Mouse (Mus musculus): ENCODE data around the gene Smarcb1. TPM values are rescaled to one million over a fixed set of nuclear protein-coding genes. Genes with fewer than 3 reads are reported as not detected.
A peak's percentile ranks its signal among the peaks of the same experiment; 100 is the strongest.

Smarcb1 gene
- polyA plus RNA-seq, 1 experiment from 2014 or later = 310 TPM

DNA sequence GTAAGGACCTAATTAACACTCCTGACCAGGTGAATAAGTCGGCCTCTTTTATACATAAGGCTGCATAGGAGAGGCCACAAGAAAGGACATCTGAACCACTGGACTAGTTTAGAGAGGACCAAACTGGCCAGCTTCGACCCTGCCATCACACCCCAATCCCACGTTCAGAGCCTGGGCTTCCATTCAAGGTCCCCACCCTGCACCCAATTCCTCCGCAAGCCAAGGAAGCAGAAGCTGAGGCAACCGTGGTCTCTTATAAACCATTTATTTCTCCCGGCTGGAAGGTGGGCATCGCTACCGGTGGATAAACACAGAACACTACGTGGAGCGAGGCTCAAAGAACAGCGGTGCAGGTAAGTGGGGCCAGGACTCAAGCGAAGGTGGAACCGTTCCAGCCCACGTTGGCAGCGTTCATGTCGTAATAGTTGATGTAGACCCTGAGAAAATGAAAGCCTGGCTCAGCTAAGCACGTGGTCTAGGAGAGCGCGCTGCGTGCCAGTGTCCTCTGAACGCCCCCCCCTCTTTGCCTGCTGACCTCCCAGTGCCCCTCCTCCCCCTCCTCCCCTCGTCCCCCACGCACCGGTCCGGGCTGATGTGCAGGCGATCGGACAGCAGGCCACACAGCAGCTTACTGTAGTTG, 62.2 kb downstream of the Smarcb1 start:
- Histone ChIP-seq H3K4me1 (peaks cover 35% of the 10 kb centered on the region), H3K4me2 (peak overlapping the region; percentile 76), H3K27me3 (no peaks in the 10 kb centered on the region), H3K9me3 (no peaks in the 10 kb centered on the region), H3K36me3 (replicated peaks) (peaks cover 20% of the 10 kb centered on the region), H3K27ac (peak overlapping the region; percentile 94), H3K9ac (peak overlapping the region; percentile 92), H3K4me3 (replicated peaks) (peak overlapping the region; percentile 80)
- ATAC-seq (ENCODE audit: low FRiP score) = peak; percentile 67
- 2% methylated on average over 27 of the region's 27 CpGs for WGBS

DNA sequence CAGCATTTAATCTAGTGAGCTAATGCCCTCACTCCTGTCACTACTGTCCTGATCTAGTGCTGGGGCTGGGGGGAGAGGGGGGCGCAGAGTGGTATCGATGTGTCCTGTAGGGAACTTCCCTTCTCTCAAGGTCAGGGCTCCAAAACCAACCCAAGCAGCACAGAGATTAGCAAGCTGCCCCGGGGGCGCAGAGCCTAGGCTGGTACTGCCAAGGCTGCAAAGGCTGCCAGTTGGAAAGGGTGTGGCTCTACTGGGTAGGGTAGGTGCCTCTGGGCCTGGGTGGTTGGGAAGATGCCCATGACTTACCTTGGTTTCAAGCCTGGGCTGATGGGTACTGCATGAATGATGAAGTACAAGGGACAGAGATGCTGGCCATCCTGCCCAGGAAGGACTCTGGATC, 63.8 kb downstream of the Smarcb1 start:
- no peak overlapping the region for H3K9ac ChIP-seq
- peaks cover 35% of the 10 kb centered on the region for H3K4me1 ChIP-seq
- no peaks in the 10 kb centered on the region for H3K9me3 ChIP-seq
- H3K27me3 ChIP-seq = no peaks in the 10 kb centered on the region
- H3K36me3 ChIP-seq (replicated peaks) = peaks cover 20% of the 10 kb centered on the region
- no peak overlapping the region for H3K4me3 ChIP-seq (replicated peaks)
- H3K4me2 ChIP-seq = 0 out of 2 replicates have a peak overlapping the region, but pooled peaks have one; percentile 2
- no peak overlapping the region for H3K27ac ChIP-seq
- ATAC-seq (ENCODE audit: low FRiP score) = no peak
- WGBS = 96% methylated on average over 4 of the region's 4 CpGs

DNA sequence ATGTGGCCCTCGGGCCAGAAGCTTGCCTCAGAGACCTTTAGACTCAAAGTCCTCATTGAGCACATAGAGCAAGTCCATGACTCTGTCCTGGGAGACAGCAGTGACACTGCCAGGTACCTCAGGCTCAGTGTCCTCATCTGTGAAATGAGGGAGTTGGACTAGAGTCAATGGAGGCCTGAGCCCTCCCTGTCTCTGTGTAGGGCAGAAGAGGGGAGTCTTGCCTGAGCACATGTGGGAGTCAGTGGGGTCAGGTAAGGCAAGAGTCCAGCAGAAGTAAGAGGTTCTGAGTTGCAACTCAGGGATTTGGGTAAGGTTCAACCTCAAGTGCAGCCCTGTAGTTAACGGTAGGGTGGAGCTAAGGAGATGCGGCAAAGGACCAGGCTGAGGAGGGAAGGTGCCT, 64.4 kb downstream of the Smarcb1 start:
- no peaks in the 10 kb centered on the region for H3K27me3 ChIP-seq
- ATAC-seq (ENCODE audit: low FRiP score) = no peak
- no peak overlapping the region for H3K4me2 ChIP-seq
- H3K27ac ChIP-seq = no peak overlapping the region
- H3K36me3 ChIP-seq (replicated peaks) = peaks cover 20% of the 10 kb centered on the region
- no peak overlapping the region for H3K4me3 ChIP-seq (replicated peaks)
- H3K9me3 ChIP-seq = no peaks in the 10 kb centered on the region
- peaks cover 35% of the 10 kb centered on the region for H3K4me1 ChIP-seq
- 85% methylated on average over 3 of the region's 3 CpGs for WGBS
- no peak overlapping the region for H3K9ac ChIP-seq

DNA sequence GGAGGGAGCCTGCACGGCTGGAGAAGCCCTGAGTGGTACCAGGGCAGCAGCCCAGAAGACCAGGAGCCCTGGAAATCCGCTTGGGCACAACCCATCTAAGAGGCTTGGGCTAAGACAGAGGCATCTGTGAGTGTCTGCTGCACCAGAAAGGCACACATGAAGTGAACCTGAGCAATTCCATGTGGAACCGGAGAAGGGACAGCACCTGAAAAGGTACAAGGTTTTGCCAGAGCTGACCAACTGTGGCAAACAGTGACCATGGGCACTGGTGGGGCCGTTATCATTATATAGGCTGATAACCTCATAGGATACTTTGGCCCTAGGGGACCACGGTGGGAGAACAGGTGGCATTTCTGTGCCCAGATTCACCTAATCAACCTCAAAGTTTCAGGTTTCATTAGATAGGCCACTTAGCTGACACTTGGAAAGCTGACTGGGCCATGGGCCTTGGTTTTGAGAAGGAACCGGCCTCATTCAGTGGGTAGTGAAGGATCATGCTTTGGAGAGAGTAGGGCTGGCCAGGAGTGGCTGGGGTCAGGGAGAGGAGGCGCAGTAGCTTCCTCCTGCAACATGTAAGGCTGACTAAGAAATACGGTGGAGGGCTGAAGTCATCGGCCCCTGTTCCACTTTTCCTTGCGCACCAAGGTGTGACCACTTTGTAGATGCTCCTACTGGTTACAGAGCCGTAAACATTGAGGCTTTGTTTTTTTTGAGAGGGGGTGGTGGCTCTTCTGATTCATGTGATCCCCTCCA, 65.1 kb downstream of the Smarcb1 start:
- Histone ChIP-seq H3K27me3 (no peaks in the 10 kb centered on the region), H3K4me3 (replicated peaks) (no peak overlapping the region), H3K4me2 (no peak overlapping the region), H3K9me3 (no peaks in the 10 kb centered on the region), H3K27ac (no peak overlapping the region), H3K36me3 (replicated peaks) (peaks cover 20% of the 10 kb centered on the region), H3K4me1 (peaks cover 36% of the 10 kb centered on the region), H3K9ac (no peak overlapping the region)
- 84% methylated on average over 11 of the region's 11 CpGs for WGBS
- no peak for ATAC-seq (ENCODE audit: low FRiP score)

DNA sequence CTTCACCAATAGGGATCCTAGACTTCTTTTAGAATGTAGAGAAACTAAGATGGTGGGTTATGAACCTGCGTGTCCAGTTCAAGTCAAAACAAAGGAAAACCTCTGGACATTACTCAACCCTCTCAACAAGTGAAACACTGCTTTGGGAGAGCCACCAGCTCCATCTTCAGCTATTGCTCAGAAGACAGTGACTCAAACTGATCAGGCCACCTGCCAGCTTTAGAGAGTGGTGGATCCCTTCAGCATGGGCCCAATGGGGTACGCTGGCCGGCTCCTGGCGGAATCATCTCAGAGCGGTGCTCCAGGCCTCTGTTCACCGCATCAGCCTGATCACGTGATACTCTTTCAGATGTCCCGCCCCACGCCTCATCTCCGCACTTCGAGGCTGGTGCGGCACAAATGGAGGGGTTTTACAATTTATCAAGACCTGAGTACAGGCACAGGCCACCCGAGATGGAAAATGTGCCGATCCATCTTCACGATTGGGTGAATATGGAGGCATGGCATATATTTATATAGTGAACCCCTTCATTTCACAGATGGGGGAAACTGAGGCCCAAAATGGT, 65.9 kb downstream of the Smarcb1 start:
- H3K27me3 ChIP-seq = no peaks in the 10 kb centered on the region
- no peak for ATAC-seq (ENCODE audit: low FRiP score)
- no peak overlapping the region for H3K27ac ChIP-seq
- peaks cover 20% of the 10 kb centered on the region for H3K36me3 ChIP-seq (replicated peaks)
- 90% methylated on average over 15 of the region's 15 CpGs for WGBS
- H3K9ac ChIP-seq = no peak overlapping the region
- H3K4me2 ChIP-seq = no peak overlapping the region
- peaks cover 33% of the 10 kb centered on the region for H3K4me1 ChIP-seq
- H3K4me3 ChIP-seq (replicated peaks) = no peak overlapping the region
- H3K9me3 ChIP-seq = no peaks in the 10 kb centered on the region

DNA sequence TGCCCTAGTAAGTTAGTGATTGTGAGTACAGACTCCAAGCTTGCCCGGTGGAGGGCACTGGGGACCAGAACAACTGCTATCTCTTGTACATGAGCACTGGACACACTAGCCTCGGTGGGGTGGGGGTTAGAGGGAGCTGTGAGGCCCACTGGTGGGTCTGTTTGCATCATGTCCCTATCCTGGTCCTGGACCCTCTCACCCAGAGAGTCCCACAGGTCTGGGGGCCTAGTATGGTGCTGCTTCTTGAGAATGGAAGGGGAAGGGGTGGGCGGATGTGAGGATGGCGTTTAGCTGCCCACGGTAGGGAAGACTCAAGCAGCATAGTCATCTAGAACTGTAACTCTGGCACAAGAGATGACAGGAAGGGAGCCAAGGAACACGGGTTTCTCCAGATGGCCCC, 66.6 kb downstream of the Smarcb1 start:
- Histone ChIP-seq H3K27ac (no peak overlapping the region), H3K9me3 (no peaks in the 10 kb centered on the region), H3K27me3 (no peaks in the 10 kb centered on the region), H3K4me2 (no peak overlapping the region), H3K36me3 (replicated peaks) (peaks cover 20% of the 10 kb centered on the region), H3K4me3 (replicated peaks) (no peak overlapping the region), H3K4me1 (peaks cover 30% of the 10 kb centered on the region), H3K9ac (no peak overlapping the region)
- 86% methylated on average over 6 of the region's 6 CpGs for WGBS
- ATAC-seq (ENCODE audit: low FRiP score) = no peak

DNA sequence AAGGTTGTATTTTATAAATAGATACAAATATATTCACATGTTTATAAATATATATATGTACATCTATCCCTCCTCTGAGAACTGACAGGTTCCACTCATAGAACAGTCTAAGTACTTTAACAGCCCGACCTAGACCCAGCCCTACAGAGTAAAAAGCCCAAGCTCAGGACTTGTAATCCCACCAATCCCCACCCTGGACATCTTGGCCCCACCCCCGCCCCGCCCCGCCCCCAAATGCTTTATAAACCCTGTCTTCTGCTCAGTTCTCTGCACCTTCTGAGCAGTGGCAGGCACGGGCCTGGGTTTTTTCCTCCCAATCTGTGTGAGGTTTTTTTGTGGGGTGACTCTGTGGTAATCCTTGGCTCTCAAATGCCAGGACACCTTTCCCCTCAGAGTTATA, 67.3 kb downstream of the Smarcb1 start:
- H3K4me3 ChIP-seq (replicated peaks) = no peak overlapping the region
- H3K4me1 ChIP-seq = peaks cover 32% of the 10 kb centered on the region
- peaks cover 20% of the 10 kb centered on the region for H3K36me3 ChIP-seq (replicated peaks)
- no peak overlapping the region for H3K27ac ChIP-seq
- H3K27me3 ChIP-seq = no peaks in the 10 kb centered on the region
- H3K9ac ChIP-seq = no peak overlapping the region
- H3K9me3 ChIP-seq = no peaks in the 10 kb centered on the region
- ATAC-seq (ENCODE audit: low FRiP score) = no peak
- 49% methylated on average over 5 of the region's 5 CpGs for WGBS
- no peak overlapping the region for H3K4me2 ChIP-seq

DNA sequence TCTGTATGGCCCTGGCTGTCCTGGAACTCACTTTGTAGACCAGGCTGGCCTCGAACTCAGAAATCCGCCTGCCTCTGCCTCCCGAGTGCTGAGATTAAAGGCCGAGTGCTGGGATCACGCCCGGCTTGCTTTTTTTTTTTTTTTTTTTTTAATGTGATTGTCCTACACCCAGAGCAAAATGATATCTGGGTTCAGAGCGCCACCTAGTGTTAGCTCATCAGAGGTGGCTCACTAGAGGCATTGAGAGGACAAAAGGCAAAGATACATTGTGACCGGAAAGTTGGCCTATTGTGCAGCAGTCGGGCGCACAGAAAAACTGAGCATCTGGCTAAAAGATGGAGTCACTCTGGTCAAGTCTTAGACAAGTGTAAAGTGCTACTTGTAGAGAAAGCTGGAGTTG, 68.0 kb downstream of the Smarcb1 start:
- peak; percentile 51; the same call in 1 of the 2 replicates for ATAC-seq (ENCODE audit: low FRiP score)
- 24% methylated on average over 10 of the region's 10 CpGs for WGBS

DNA sequence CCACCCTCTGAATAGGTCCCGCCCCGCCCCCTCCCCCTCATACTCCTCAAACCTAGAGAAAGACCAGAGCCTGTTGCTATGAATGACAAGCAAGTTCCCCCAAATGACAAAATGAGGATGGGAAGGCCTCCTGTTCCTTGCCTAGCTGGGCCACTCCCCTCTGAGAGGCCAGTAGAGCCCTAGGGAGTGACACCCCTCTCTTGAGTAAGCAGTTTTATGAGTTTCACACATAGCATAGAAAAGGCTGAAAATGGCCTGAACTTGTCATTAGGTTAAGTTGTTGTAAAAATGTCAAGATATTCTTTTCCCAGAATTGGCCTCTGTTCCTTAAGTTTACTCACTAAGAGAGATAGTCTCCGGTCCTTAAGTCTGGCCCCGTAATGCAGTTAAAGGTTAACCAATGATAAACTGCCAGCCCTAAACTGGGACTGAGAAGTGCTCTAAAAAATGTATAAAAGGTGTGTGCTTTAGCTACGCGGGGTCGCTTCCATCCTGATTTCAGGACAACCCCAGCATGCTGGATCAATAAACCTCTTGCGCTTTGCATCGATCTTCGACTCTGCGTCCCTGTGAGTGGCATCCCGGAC, 68.8 kb downstream of the Smarcb1 start:
- Histone ChIP-seq H3K4me2 (no peak overlapping the region), H3K9me3 (no peaks in the 10 kb centered on the region), H3K4me1 (peaks cover 21% of the 10 kb centered on the region), H3K27ac (no peak overlapping the region), H3K27me3 (no peaks in the 10 kb centered on the region), H3K36me3 (replicated peaks) (peaks cover 13% of the 10 kb centered on the region), H3K9ac (no peak overlapping the region), H3K4me3 (replicated peaks) (no peak overlapping the region)
- 97% methylated on average over 12 of the region's 12 CpGs for WGBS
- ATAC-seq (ENCODE audit: low FRiP score) = no peak

More for the DNA sequence above, 68.0 kb downstream of the Smarcb1 start:
- Histone ChIP-seq H3K27ac (0 out of 2 replicates have a peak overlapping the region, but pooled peaks have one; percentile 42), H3K27me3 (no peaks in the 10 kb centered on the region), H3K4me1 (peaks cover 26% of the 10 kb centered on the region), H3K36me3 (replicated peaks) (peaks cover 20% of the 10 kb centered on the region), H3K9me3 (no peaks in the 10 kb centered on the region), H3K9ac (no peak overlapping the region), H3K4me2 (no peak overlapping the region), H3K4me3 (replicated peaks) (no peak overlapping the region)

DNA sequence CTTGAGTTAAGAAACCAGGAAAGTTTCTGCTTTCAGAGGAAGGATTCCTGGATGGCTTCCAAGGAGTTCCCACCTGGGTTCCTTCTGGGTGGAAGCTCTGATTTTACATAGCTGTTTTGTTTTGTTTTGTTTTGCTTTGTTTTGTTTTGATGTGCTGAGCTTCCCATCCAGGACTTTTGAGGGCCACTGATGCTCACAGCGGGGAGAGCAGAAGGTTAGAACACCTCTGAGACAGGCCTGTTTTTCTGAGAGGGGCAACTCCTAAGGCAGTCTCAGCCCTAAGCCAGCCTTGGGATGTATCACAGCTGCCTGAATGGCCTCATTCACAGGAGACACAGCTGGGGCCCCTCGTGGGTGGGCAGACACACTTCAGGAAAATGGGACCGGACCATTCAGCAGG, 69.7 kb downstream of the Smarcb1 start:
- Histone ChIP-seq H3K27me3 (no peaks in the 10 kb centered on the region), H3K4me3 (replicated peaks) (no peak overlapping the region), H3K4me2 (no peak overlapping the region), H3K9me3 (no peaks in the 10 kb centered on the region), H3K27ac (no peak overlapping the region), H3K36me3 (replicated peaks) (peaks cover 3% of the 10 kb centered on the region), H3K9ac (no peak overlapping the region), H3K4me1 (peaks cover 19% of the 10 kb centered on the region)
- no peak for ATAC-seq (ENCODE audit: low FRiP score)
- 49% methylated on average over 3 of the region's 3 CpGs for WGBS

DNA sequence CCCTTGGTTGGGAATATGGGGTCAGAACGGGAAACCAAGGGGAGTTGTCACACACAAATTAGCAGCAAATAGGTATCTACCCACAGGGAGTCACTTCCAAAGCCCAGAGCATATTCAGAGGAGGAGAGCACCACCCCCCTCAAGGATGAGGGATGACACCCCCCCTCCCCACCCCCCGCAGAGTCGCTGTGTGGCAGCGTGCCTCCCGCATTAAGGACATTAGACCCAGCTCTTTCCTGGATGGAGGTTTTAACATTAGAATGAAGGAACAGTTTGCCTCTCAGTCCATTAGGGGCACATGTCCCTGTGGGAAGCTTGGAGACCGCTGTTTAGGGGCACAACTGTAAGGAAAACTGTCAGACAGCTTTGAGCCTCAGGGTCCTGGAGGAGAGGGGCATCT, 70.3 kb downstream of the Smarcb1 start:
- Histone ChIP-seq H3K4me2 (no peak overlapping the region), H3K27ac (no peak overlapping the region), H3K27me3 (no peaks in the 10 kb centered on the region), H3K36me3 (replicated peaks) (no peaks in the 10 kb centered on the region; the same call in 1 of the 2 replicates), H3K4me1 (peaks cover 19% of the 10 kb centered on the region), H3K4me3 (replicated peaks) (no peak overlapping the region), H3K9me3 (no peaks in the 10 kb centered on the region), H3K9ac (no peak overlapping the region)
- no peak for ATAC-seq (ENCODE audit: low FRiP score)
- 2% methylated on average over 6 of the region's 6 CpGs for WGBS

DNA sequence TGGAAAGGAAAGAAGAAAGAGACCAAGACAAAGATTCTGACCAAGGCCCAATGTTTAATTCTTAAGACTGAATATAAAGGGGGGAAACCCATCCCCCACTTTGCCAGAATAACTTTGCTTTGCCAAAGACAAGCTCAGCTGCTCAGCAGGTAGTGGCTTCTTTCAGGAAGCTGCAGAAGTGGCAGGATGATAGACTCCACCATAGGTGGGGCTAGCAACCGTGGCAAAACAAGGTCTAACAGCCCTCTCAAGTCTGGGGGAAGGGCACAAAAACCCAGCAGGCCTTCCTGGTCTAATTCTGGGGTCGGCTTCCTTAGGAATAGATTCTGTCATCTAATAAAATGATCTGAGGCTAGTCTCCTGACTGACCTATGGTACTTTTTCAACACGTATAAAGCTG, 73.0 kb downstream of the Smarcb1 start:
- 39% methylated on average over 3 of the region's 3 CpGs for WGBS

More for the DNA sequence above, 73.0 kb downstream of the Smarcb1 start:
- ATAC-seq (ENCODE audit: low FRiP score) = no peak
- Histone ChIP-seq H3K36me3 (replicated peaks) (no peaks in the 10 kb centered on the region), H3K4me3 (replicated peaks) (no peak overlapping the region), H3K4me1 (peaks cover 19% of the 10 kb centered on the region), H3K27ac (no peak overlapping the region), H3K27me3 (no peaks in the 10 kb centered on the region), H3K4me2 (no peak overlapping the region), H3K9ac (no peak overlapping the region), H3K9me3 (no peaks in the 10 kb centered on the region)

Measured in forebrain, embryonic 12.5 days (tissue).